In genomic region chr4:137047840-137048549, GRCm38 (mm10) we compare ENCODE assay signal across 7 mouse cellular contexts. TPM values are rescaled to one million over a fixed set of nuclear protein-coding genes. Genes with fewer than 3 reads are reported as not detected.
DNase-seq lines count a peak whose midpoint lies in the region; ATAC-seq and TF ChIP-seq lines count a peak whose summit lies in the region.

No protein-coding gene starts in this region.

- no peaks in the 10 kb centered on the region; the same call in 1 of the 2 replicates for H3K9me3 ChIP-seq in liver, embryonic 11.5 days (ENCODE audit: control insufficient read depth, low read length)

- TF ChIP-seq CTCF in left cerebral cortex, adult 2 months (IDR thresholded peaks at IDR 0.05), result no peak

- H3K4me2 ChIP-seq in liver, embryonic 11.5 days, result peak overlapping the region; percentile 89

- under 1% methylated on average over 52 of the region's 52 CpGs for WGBS in liver, embryonic 11.5 days

- H3K27ac ChIP-seq in left cerebral cortex, adult 2 months, result peak overlapping the region; percentile 65
- H3K27ac ChIP-seq in liver, embryonic 11.5 days (ENCODE audit: low read depth, low read length), result peak overlapping the region; percentile 35; the same call in 1 of the 2 replicates

- no peak for DNase-seq in left cerebral cortex, adult 2 months (ENCODE audit: extremely low spot score in 1 of 2, low spot score in 2 of 2)
- no peak for DNase-seq in left cerebral cortex, adult 18-20 months (ENCODE audit: low spot score in 2 of 2)
- DNase-seq in brain, adult 2 months (ENCODE audit: low read depth, low spot score), result peak; percentile 20
- DNase-seq in liver, embryonic 11.5 days (ENCODE audit: low spot score), result peak; percentile 37
- DNase-seq in retina, embryonic 14.5 days (ENCODE audit: low spot score), result peak; percentile 36
- no peak for DNase-seq in left cerebral cortex, postnatal 10 days (ENCODE audit: extremely low spot score in 1 of 2, low spot score in 2 of 2)

- peak overlapping the region; percentile 76 for H3K9ac ChIP-seq in liver, embryonic 11.5 days (ENCODE audit: low read depth, low read length)

- peak; percentile 29 for ATAC-seq in granulocyte monocyte progenitor cell, adult 5-6 weeks (replicated peaks; ENCODE audit: poor library complexity, severe bottlenecking)
- peak; percentile 72 for ATAC-seq in liver, embryonic 11.5 days (replicated peaks; ENCODE audit: low FRiP score)

- intact Hi-C loops in left cerebral cortex, adult 2 months (cut with DNase I), result no loop called here
- intact Hi-C loops in left cerebral cortex, postnatal 10 days (cut with DNase I), result no loop called here

- peak overlapping the region; percentile 100 for H3K4me3 ChIP-seq in left cerebral cortex, adult 2 months
- H3K4me3 ChIP-seq in liver, embryonic 11.5 days (ENCODE audit: low read depth, low read length), result peak overlapping the region; percentile 88

- peaks cover 3% of the 10 kb centered on the region; the same call in 1 of the 2 replicates for H3K27me3 ChIP-seq in liver, embryonic 11.5 days (replicated peaks; ENCODE audit: control insufficient read depth, insufficient read depth, low read length)

- H3K4me1 ChIP-seq in liver, embryonic 11.5 days (replicated peaks; ENCODE audit: control insufficient read depth, insufficient read depth, low read length), result peaks cover 9% of the 10 kb centered on the region

- no peaks in the 10 kb centered on the region for H3K36me3 ChIP-seq in liver, embryonic 11.5 days (ENCODE audit: control insufficient read depth, insufficient read depth, low read length)

RNA-seq across cellular contexts. Expression of gene Zbtb40, which starts 0.6 kb away (rescaled TPM):
- 10 to 100 TPM; 13.7 to 15.7 TPM for total RNA-seq in left cerebral cortex, adult 2 months (2021)
- 10 to 100 TPM; 13.1 to 14.0 TPM for total RNA-seq in left cerebral cortex, adult 18-20 months (2021)
- 4.0 and 5.4 TPM in 2 replicates for total RNA-seq in granulocyte monocyte progenitor cell, adult 5-6 weeks (2014; fragmentation: Nextera tagmentation)
- 4.4 and 6.9 TPM in 2 replicates for total RNA-seq in granulocyte monocyte progenitor cell, adult 5-6 weeks (2017)
- polyA plus RNA-seq in liver, embryonic 11.5 days (2014; fragmentation: Nextera tagmentation; extraction: Ambion mirVana), result 4.4 and 5.7 TPM in 2 replicates
- total RNA-seq in left cerebral cortex, postnatal 10 days (2021), result 1 to 10 TPM; 6.6 to 7.2 TPM

Comparison
In these comparisons a context has a peak if more than half of its experiments do, and no peak if none do; other contexts are left out.
1. DNase-seq: peak in brain, adult 2 months (single experiment), liver, embryonic 11.5 days (single experiment) and retina, embryonic 14.5 days (single experiment); none in left cerebral cortex, adult 2 months (0 of 2), left cerebral cortex, adult 18-20 months (0 of 2) and left cerebral cortex, postnatal 10 days (0 of 2).